Mouse (Mus musculus) thymus, adult 2 months (tissue): ENCODE data around the gene Gdnf. TPM values are rescaled to one million over a fixed set of nuclear protein-coding genes. Genes with fewer than 3 reads are reported as not detected.

ENCODE experiments used
- DNase-seq: peaks from one replicate; pipeline ENCODE4 v3.0.0; 2021
- H3K27ac ChIP-seq: fragments of 200-500 bp; 2 replicates; pipeline ENCODE4 v1.5.1; 2012; ENCODE audit warnings: low read length, control low read depth; ENCODE audit not compliant: control insufficient read depth, insufficient read depth
- H3K27me3 ChIP-seq: fragments of 200-500 bp; 2 replicates; pipeline ENCODE4 v1.6.1; 2012; ENCODE audit warnings: mild to moderate bottlenecking, low read length, moderate library complexity, mixed read lengths; ENCODE audit not compliant: control insufficient read depth, insufficient read depth
- H3K36me3 ChIP-seq: fragments of 200-500 bp; 2 replicates; pipeline ENCODE4 v1.6.1; 2012; ENCODE audit warnings: mild to moderate bottlenecking, low read length, moderate library complexity; ENCODE audit not compliant: control insufficient read depth, insufficient read depth
- H3K4me1 ChIP-seq: fragments of 200-500 bp; replicated peaks from 2 replicates; pipeline ENCODE4 v1.6.1; 2012; ENCODE audit warnings: low read length; ENCODE audit not compliant: control insufficient read depth, insufficient read depth
- H3K4me3 ChIP-seq: fragments of 200-500 bp; 2 replicates; pipeline ENCODE4 v1.5.1; 2012; ENCODE audit warnings: mild to moderate bottlenecking, low read length, control low read depth, moderate library complexity; ENCODE audit not compliant: control insufficient read depth, insufficient read depth
- CTCF ChIP-seq: fragments of 200-500 bp; IDR thresholded peaks from 2 replicates; pipeline ENCODE4 v1.5.1; 2012; ENCODE audit warnings: mild to moderate bottlenecking, control low read depth, low read length, moderate library complexity, borderline replicate concordance; ENCODE audit not compliant: control insufficient read depth, poor library complexity, insufficient read depth; ENCODE audit errors: extremely low read depth
- POLR2A ChIP-seq: fragments of 200-500 bp; IDR thresholded peaks from 2 replicates; pipeline ENCODE4 v1.6.1; 2012; ENCODE audit warnings: mild to moderate bottlenecking, low read length, control low read depth, moderate library complexity; ENCODE audit not compliant: control insufficient read depth, poor library complexity, insufficient read depth; ENCODE audit errors: extremely low read depth
- WGBS: fragments of 180-500 bp; shearing (Covaris S2); methylation state at CpG from one replicate; pipeline ENCODE4 v1.1.7; 2018; 5-methylcytosine and 5-hydroxymethylcytosine counted together
- polyA plus RNA-seq: library from polyadenylated mRNA; depleted of rRNA; stranded (reverse); fragments of >200 nt; gene quantifications from 2 replicates; pipeline ENCODE4 v1.2.3, GENCODE M21; 2012

Gene Gdnf
- polyA plus RNA-seq, 1 experiment = 0.35 TPM

GRCm38 (mm10) chr15:7811856-7812733 lies 1.4 kb downstream of the Gdnf start:
- WGBS = 16% methylated on average over 24 of the region's 24 CpGs
- H3K4me3 ChIP-seq = no peak overlapping the region
- no peak for DNase-seq
- H3K27me3 ChIP-seq = peaks cover 18% of the 10 kb centered on the region
- H3K27ac ChIP-seq = no peak overlapping the region
- TF ChIP-seq CTCF = no peak
- TF ChIP-seq POLR2A = no peak
- H3K4me1 ChIP-seq = no peaks in the 10 kb centered on the region
- no peaks in the 10 kb centered on the region for H3K36me3 ChIP-seq

DNA sequence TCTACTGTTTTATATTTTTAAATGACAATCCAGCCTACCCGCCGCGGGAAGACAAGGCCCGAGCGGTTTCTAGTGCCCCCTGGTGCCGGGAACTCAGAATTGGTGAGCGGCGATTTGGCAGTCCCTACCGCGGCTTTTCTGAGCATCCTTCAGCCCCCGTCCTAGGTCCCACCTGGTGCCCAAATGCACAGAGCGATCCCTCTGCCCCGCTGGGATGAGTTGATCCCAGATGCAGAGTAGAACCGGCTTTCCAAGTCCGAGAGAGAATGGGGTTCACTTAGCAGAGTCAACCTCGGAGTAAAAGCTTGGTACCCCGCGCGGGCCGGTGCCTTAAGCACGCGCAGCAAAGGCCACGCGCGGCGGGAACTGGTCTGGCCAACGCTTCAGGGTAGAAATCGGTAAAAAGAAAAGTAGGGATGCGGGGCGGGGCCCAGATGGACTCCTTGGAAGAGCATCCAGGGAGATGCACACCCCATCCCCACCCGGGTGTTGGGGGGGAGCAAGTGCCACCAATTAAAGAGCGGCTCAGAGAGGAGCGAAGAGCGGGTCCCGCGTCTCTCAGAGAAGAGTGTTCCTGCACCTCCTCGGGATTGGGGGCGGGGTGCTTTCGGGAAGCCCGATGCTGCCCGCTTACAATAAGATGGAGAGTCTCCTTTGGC lies 2.4 kb downstream of the Gdnf start:
- Histone ChIP-seq H3K27ac (no peak overlapping the region), H3K27me3 (peaks cover 18% of the 10 kb centered on the region), H3K36me3 (no peaks in the 10 kb centered on the region), H3K4me3 (no peak overlapping the region), H3K4me1 (no peaks in the 10 kb centered on the region)
- 6% methylated on average over 41 of the region's 41 CpGs for WGBS
- TF ChIP-seq CTCF (no peak), POLR2A (no peak)
- peak; percentile 46 for DNase-seq

DNA sequence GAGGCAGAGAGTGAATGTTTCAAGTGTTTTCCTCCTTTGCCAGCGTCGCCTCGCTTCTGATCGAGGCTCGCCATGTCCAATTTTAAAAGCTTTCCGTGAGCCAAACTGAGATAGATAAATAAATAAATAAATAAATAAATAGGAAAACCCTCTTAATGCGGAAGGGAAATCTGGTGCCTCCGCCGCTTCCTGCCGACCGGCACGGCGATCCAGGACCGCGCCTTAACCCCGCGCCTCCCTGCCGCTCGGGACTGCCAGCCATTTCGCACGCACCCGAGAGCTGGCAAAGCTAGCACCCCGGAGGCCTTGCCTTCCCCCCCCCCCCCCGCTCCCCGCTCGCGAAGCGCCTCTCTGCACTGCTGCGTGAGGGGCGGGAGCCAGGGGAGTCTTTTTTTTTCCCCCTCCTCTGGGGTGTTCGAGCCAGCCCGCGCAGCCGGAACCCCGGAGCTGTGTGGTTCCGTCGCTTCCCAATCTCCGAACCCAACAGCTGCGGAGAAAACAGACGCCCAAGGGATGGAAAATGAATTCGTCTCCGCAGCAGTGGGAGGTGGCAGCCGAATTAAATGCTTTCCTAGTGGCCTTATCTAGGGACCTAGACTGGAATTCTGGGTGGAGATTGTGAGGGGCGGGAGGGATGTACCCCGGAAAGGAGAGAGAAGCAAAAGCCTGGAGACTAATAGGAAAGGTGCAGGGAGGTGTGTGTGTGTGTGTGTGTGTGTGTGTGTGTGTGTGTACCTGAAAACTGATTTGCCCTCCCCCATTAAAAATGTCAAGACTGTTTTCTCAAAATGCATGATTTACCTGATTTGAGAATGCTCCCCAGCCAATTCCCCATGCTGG lies 3.1 kb downstream of the Gdnf start:
- H3K27me3 ChIP-seq = peaks cover 18% of the 10 kb centered on the region
- H3K27ac ChIP-seq = no peak overlapping the region
- WGBS = 4% methylated on average over 45 of the region's 45 CpGs
- H3K4me3 ChIP-seq = no peak overlapping the region
- no peaks in the 10 kb centered on the region for H3K4me1 ChIP-seq
- no peaks in the 10 kb centered on the region for H3K36me3 ChIP-seq
- no peak for TF ChIP-seq CTCF
- no peak for TF ChIP-seq POLR2A
- no peak for DNase-seq

GRCm38 (mm10) chr15:7814371-7814680 lies 3.7 kb downstream of the Gdnf start:
- Histone ChIP-seq H3K27me3 (peaks cover 18% of the 10 kb centered on the region), H3K4me1 (no peaks in the 10 kb centered on the region), H3K4me3 (no peak overlapping the region), H3K27ac (no peak overlapping the region), H3K36me3 (no peaks in the 10 kb centered on the region)
- 16% methylated on average over 7 of the region's 7 CpGs for WGBS
- TF ChIP-seq CTCF = no peak
- no peak for TF ChIP-seq POLR2A
- DNase-seq = no peak

DNA sequence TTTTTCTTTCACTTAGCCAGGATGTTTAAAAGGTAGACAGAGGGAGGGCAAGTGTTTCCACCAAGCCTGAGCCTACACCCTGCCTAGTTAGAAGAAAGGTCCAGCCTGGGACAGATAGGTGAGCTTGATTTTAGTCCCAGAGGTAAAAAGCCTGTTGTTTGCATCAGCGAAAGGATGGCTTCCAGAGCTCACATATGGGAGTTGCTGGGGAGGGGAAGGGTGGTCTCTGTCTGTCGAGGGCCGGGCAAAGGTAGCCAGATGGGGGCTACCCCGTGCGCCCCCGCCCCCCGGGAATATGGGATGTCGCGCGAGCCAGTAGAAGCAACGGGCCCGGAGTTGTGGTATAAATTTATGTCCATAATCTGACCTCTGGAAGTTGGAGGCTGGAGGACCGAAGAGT lies 4.3 kb downstream of the Gdnf start:
- Histone ChIP-seq H3K36me3 (no peaks in the 10 kb centered on the region), H3K4me1 (no peaks in the 10 kb centered on the region), H3K27me3 (peaks cover 18% of the 10 kb centered on the region), H3K4me3 (no peak overlapping the region), H3K27ac (no peak overlapping the region)
- 8% methylated on average over 13 of the region's 13 CpGs for WGBS
- TF ChIP-seq CTCF (no peak), POLR2A (no peak)
- no peak for DNase-seq

DNA sequence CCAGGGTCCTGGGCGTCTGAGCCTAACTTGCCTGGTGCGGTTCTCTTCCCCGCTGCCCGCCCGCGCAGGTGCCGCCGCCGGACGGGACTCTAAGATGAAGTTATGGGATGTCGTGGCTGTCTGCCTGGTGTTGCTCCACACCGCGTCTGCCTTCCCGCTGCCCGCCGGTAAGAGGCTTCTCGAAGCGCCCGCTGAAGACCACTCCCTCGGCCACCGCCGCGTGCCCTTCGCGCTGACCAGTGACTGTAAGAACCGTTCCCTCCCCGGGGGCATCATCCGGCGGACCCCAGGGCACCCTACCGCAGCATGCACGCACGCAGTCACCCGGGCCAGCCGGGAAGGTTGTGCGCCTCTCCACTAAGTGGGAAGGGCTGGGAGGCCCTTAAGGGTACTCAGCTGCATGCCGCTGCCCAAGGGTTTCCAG lies 4.9 kb downstream of the Gdnf start:
- Histone ChIP-seq H3K27ac (no peak overlapping the region), H3K27me3 (peaks cover 11% of the 10 kb centered on the region), H3K36me3 (no peaks in the 10 kb centered on the region), H3K4me3 (no peak overlapping the region), H3K4me1 (no peaks in the 10 kb centered on the region)
- WGBS = 9% methylated on average over 36 of the region's 36 CpGs
- TF ChIP-seq POLR2A (no peak), CTCF (no peak)
- no peak for DNase-seq
